Mouse (Mus musculus) urinary bladder, adult 18-20 months (tissue): ENCODE measurements at regions not wholly inside any gene's neighbourhood (a gene's known extent, or its start where the extent isn't known, plus 50 kb on each side); places are given as distances from the start of the nearest gene placed in this dataset.
A peak's percentile ranks its signal among the peaks of the same experiment; 100 is the strongest.
"Not testable (repeated sequence)": the region's sequence is repeated elsewhere in the genome, so short reads cannot be mapped to it uniquely, and the experiment has no call there.

Experiments used
- DNase-seq, 2 experiments: peaks; one replicate each; pipeline ENCODE4 v3.0.0; 2022; ENCODE audit warnings: low spot score in 2 of 2, mixed read lengths in 2 of 2

DNA sequence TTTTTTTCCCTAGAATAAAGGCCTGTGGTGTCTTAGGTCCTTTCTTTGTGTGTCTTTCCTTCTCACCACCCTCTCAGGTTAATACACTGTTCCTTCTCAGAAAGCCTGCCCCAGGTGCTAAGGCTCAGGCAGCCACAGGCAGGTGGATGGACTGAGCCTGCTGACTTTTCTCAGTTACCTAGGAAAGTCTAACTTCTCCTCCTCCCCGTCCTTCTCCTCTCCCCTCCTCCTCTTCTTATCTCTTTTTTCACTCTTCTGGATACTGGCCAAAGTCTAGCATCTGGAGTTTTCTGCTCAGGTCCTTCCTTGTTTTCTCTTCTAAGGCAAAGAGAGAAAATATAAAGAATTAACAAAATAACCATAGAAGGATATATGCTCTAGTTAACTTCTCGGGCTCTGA lies 260.5 kb downstream of the Dad1 start:
- DNase-seq, result no peak

DNA sequence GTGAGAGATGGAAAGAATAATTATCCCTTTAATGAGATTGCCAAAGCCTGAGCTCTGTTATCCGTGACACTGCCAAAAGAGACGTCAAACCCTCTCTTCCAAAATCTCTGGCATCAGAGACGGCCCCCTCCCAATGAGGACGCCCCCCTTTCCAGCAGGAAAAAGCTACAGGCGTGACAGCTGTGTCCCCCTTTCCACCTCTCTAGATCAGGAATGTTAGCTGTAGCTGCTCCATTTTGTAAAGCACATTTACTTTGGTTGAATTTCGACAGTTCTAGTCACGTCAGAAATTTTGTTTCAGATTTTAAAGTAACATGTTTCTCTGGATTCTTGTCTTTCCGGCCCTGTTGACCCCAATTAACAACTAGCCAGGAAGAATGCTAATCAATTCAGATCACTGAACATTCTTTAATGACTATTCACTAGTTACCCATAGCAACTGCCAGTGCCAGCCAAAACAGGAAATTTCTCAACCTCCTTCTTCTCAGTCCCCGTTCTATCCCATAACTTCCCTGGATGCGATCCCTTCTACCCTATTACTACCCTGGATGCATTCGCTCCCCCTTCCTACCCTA lies 261.1 kb downstream of the Dad1 start:
- no peak for DNase-seq

DNA sequence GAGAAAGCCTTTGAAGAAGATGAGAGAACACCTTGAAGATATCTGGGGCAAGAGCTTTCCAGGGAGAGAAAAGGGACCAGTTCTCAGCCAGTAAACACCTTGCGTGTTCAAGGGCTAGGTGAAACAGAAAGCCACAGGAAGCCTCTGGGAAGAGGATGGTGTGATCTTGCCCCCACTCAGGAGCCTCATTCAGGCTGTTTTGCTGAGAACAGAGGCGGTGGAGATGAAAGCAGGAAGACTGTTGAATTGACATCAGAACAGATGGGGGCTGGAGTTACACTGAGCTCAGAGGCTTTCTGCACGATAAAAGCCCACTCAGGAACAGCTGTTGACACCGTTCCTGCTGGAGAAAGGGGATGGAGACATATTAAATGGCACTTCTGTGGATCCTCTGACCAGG lies 262.5 kb downstream of the Dad1 start:
- DNase-seq, result no peak

- DNase-seq, result no peak
Observed at GRCm38 (mm10) chr14:53980771-53981170, 273.1 kb downstream of the Dad1 start.

DNA sequence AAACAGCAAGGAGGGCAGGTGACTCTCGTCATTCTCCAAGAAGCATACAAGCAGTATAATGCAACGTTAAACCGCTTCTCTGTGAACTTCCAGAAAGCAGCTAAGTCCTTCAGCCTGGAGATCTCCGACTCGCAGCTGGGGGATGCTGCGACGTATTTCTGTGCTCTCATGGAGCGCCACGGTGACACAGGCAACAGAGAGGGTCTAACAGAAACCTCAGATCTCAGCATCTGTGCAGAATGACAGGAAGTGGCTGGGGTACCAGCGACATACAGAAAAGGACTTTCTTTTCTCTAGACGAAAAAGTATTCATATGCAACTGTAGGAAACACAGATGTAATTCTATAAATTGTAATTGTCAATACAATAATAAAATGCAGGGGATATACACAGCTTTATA lies 292.5 kb downstream of the Dad1 start:
- not testable (repeated sequence) for DNase-seq

DNA sequence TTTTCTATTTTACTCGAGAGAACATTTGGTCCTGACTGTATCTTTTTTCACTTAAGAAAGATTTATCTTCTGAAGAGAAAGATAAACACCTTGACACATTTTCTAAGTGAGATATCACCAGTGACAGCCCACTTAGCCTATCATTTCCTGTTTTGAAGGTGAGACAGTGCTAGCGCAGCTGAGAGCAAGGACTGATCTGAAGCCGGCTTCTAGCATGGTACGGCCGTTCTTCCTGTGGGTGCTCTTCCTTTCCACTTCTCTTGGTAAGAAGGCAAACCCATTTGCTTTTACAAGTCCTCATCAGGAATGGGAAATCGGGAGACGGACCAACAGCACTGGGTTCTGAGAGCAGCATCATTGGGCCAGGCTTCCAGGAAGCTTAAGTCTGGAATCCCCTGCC lies 293.1 kb downstream of the Dad1 start:
- DNase-seq, result no peak

GRCm38 (mm10) chr14:53935791-53936231 lies 318.1 kb downstream of the Dad1 start:
- peak; percentile 81 to 87 for DNase-seq

- peak; percentile 43 to 78 for DNase-seq
Observed at GRCm38 (mm10) chr14:53935336-53935735, 318.6 kb downstream of the Dad1 start.

DNA sequence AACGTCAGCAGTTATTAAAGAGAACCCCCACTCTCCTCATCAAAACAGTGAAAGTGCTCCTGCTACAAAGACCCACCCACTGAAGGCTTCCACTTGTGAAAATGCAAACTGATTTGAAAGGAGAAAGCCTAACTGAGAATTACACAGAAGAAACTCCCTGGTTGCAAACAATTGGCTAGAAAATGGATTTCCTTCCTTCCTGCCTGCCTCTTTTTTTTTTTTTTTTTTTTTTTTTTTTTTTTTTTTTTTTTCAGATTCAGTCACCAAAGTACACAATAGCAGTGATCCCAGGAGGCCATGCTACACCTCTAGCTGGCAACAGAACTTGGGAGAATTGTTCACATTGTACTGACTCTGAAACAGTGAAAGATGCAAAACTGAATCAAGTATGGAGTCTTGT lies 343.0 kb downstream of the Dad1 start:
- DNase-seq, result no peak

DNA sequence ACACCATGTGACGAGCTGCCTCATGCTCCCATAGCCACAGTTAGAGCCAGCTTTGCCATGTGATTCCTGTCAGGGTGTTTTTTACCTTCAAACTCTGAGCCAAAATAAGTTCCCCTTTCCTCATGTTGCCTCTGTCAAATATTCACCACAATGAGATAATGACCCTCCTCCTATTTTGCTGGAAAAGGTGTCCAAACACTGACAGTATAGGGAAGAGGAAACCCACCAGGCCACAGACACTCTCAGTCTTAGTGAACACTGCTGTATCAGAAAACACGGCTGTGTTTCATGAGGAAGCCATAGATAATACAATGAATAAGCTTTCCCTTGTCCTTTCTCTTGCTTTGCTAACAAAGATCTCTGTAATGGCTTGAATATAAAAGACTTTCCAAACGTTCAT lies 349.3 kb downstream of the Dad1 start:
- no peak for DNase-seq

DNA sequence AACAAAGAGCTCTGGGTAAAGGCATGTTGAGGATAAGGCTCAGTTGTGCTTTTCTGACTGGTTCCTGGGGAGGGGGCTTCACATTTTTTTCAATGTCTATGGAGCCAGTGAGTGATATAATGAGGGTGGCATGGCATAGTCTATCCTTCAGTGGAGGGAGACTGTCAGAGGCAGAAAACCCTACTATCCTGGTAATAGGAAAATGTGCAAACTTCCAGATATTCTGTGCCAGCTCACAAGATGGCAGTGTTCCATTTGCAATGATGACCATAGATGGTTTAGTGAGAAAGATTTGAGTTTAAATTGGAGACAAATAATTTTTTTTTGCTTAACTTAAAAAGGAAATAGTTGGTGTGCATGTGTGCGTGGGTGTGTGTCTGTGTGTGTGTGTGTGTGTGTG lies 352.8 kb downstream of the Dad1 start:
- DNase-seq, result no peak

- no peak for DNase-seq
Observed at GRCm38 (mm10) chr14:53881304-53881703, 372.6 kb downstream of the Dad1 start.

- DNase-seq, result no peak
Observed at GRCm38 (mm10) chr14:53876581-53876980, 377.3 kb downstream of the Dad1 start.

- DNase-seq, result no peak
Observed at GRCm38 (mm10) chr14:53875736-53876135, 378.2 kb downstream of the Dad1 start.

DNA sequence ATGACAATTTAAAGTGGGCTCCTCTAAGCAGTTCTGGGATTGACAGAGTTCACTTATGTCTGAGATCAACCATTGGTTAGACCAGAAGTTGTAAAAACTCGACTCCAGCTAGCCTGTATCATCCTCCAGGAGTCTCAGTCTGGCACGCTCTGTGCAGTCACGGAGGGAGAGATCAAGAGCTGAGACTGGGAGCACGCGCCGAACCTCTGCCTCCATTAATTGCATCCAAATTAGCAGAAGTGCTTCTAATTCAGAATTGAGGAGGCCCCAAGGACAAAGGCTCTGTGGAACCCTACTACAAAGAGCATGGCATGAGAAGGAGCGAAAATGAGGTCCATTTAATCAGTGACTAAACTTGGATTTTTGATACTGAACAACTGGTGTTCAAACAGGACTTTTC lies 406.9 kb downstream of the Dad1 start:
- DNase-seq, result no peak

DNA sequence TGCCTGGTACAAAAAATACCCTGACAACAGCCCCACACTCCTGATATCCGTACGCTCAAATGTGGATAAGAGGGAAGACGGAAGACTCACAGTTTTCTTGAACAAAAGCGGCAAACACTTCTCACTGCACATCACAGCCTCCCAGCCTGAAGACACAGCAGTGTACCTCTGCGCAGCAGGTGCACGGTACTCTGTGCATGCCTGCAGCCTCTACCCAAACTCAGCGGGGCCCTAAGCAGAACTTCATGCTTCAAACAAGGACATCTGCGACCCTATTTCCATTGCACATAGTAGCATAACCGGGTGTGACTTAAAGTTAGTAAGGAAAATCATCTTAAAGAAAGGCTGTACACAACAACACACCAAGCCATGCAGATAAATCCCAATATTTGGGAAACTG lies 408.3 kb downstream of the Dad1 start:
- no peak for DNase-seq

- DNase-seq, result no peak
Observed at GRCm38 (mm10) chr14:53832553-53832952, 421.4 kb downstream of the Dad1 start.

- no peak for DNase-seq
Observed at GRCm38 (mm10) chr14:53831651-53832050, 422.3 kb downstream of the Dad1 start.

DNA sequence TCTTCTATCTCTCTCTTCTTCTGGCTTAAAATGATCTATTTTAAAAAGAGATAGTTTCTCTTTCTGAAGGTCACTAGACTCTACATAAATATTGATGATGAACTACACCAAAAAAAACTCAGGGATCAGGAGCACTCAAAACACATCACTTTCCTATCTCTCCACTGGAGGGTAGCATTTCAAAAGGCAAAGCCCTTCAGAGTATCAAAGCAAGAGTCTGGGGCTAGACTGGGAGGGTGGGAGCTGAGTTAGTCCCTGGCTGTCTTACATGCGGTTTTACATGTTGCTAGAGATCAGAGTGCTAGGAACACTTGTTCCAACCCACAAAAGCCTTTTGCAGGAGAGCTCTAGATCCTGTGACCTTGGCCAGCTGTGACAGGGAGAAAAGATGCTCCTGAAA lies 423.2 kb downstream of the Dad1 start:
- no peak for DNase-seq

DNA sequence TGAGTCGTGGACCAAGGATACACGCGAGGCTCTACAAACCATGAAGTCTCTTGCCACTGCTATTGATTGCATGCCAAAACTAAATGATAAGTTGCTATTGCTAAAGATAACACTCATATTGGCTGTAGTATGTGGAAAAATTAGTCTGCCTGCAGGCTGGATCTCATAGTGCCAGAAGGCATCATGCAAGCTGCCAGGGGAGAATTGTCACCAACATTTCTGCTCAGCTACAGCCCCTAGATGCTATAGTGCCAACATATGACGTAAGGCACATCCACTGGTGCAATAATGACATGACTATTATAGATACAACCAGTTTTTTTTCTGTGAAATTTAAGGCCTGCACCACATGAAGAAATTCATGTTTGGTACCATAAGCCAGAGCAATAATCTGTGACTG lies 427.1 kb downstream of the Dad1 start:
- DNase-seq, result no peak

DNA sequence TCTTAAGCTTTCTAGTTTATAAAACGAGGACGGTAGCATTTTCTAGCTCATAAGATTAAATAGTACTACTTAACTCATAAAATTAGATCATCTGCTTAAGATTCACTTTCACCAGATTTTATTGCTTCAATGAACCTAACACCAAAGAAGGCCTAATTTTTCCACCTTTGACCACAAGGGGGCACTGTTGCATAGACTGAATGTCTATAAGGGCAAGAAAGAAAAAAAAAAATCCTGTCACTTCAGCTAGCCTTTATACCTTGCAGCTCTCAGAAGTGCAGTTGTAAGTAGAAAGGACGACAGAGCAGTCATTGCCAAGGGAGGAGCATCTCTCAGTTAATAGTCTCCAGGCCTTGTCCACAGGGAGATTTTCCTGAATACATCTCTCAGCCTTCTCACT lies 447.7 kb downstream of the Dad1 start:
- DNase-seq, result peak in 1 of 2 experiments; percentile 25

DNA sequence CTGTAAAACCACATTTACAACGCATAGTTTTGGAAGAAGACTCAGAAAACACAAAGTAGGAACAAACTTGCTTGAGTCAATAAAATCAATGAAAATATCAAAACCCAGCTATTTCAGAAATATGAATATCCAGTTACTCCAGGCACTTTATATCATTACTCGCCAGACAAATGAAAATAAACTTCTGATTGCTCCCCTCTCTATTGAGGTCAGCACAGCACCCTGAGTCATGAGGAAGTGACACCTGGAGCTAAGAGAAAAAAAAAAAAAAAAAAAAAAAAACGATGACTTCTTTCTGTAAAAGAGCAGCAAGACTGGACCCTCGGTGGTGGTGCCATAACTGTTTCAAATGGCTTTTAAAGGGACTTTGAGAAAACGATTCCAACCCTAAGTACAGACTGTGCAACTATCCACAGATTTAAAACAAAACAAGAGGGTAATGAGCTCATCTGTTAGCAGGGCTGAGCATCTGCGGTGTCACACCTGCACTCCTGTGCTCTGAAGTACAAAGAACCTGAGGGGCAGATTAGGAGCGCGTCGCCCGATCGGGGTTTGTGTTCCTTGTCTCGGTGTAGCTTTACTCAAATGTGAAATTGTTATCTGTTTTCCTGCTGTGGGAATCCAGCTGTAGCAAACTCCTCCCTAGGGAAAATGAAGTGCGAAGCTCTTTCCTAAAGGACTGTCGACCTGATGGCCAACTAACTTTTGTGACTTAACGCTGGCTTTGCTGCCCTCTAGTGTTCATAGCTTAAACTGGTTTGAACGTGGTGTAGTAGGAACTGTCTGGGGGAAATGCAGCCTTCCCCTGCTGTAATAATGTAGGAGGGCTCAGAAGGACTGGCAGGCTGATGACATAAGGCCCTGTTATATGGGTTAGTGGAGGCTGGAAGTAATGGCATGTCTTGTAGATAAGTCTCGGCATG lies 449.9 kb downstream of the Dad1 start:
- DNase-seq, result peak; percentile 11 to 13

DNA sequence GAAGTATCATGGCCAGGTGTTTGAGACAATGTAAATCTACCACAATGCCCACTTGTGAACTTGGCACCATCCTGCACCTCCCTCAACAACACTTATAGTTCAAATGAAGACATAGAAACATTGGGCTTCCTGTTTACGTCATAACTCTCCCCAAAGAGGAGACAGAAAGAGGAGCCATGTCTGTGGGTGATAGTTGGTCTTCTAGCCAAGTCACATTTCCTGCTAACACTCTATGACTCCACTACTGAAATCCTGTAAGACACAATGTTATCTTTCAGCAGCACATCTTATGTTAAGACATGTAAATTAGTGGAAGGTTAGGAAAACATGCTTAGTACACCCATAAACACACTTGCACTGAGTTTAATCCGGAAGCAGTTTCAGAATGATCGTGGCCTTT lies 451.4 kb downstream of the Dad1 start:
- no peak for DNase-seq
